In the genomic region with DNA sequence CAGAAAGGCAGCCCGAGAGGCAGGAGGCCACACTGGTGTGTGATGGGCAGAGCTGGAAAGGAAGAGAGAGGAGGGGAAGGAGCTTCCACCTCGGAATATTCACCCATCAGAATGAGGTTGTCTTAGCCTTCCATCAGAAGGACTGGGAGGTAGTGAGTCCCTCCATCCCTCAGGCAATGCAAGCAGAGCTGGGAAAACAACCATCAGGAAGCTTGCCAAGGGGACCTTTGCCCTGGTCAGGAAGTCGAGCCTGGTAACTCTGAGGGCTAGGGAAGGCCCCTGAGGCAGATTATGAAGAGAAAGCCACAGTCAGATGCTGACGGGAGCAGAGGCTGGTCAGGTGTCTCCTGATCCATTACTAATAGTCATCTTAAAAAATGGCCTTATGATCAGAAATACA, we compare ENCODE assay signal across 7 mouse cellular contexts. TPM values are rescaled to one million over a fixed set of nuclear protein-coding genes. Genes with fewer than 3 reads are reported as not detected.
DNase-seq lines count a peak whose midpoint lies in the region; ATAC-seq and TF ChIP-seq lines count a peak whose summit lies in the region.

No protein-coding gene starts in this region.

- H3ac ChIP-seq in myocyte (ENCODE audit: control insufficient read depth, insufficient read length), result no peak overlapping the region

- 25% methylated on average over 4 of the region's 4 CpGs for WGBS in lung, embryonic 14.5 days

- no peak for TF ChIP-seq CTCF in lung, embryonic 14.5 days (IDR thresholded peaks at IDR 0.05; ENCODE audit: low read depth)
- TF ChIP-seq CTCF in embryonic fibroblast, embryonic 13.5 days (IDR thresholded peaks at IDR 0.05; ENCODE audit: borderline replicate concordance, insufficient read depth, low read length), result no peak

- H3K27ac ChIP-seq in lung, embryonic 14.5 days (ENCODE audit: low read depth), result peak overlapping the region; percentile 51; the same call in 1 of the 2 replicates
- peak overlapping the region; percentile 43 for H3K27ac ChIP-seq in embryonic fibroblast, embryonic 13.5 days (ENCODE audit: insufficient read depth, low read length)

- no peaks in the 10 kb centered on the region for H3K9me3 ChIP-seq in lung, embryonic 14.5 days (ENCODE audit: low read depth, low read length)

- no peak for ATAC-seq in lung, embryonic 14.5 days (ENCODE audit: insufficient read depth)

- no peak for TF ChIP-seq POLR2A in embryonic fibroblast, embryonic 13.5 days (IDR thresholded peaks at IDR 0.05; ENCODE audit: low read depth, low read length)
- no peak for TF ChIP-seq POLR2A in myocyte (IDR thresholded peaks at IDR 0.05; ENCODE audit: insufficient read length, low read depth)

- no peaks in the 10 kb centered on the region for H3K27me3 ChIP-seq in lung, embryonic 14.5 days (ENCODE audit: insufficient read depth, low read length)
- H3K27me3 ChIP-seq in myocyte (ENCODE audit: control insufficient read depth, insufficient read depth, insufficient read length), result no peaks in the 10 kb centered on the region

- peaks cover 23% of the 10 kb centered on the region for H3K4me1 ChIP-seq in lung, embryonic 14.5 days (ENCODE audit: insufficient read depth)
- H3K4me1 ChIP-seq in embryonic fibroblast, embryonic 13.5 days (ENCODE audit: control insufficient read depth, insufficient read depth, low read length), result peaks cover 16% of the 10 kb centered on the region

- H3K9ac ChIP-seq in lung, embryonic 14.5 days, result 0 out of 2 replicates have a peak overlapping the region, but pooled peaks have one; percentile 6

- H3K4me3 ChIP-seq in lung, embryonic 14.5 days (ENCODE audit: low read depth, low read length), result no peak overlapping the region
- H3K4me3 ChIP-seq in embryonic fibroblast, embryonic 13.5 days (ENCODE audit: insufficient read depth, low read length), result no peak overlapping the region
- no peak overlapping the region for H3K4me3 ChIP-seq in myocyte

- peaks cover 37% of the 10 kb centered on the region for H3K79me2 ChIP-seq in myocyte (ENCODE audit: control insufficient read depth, insufficient read depth)

- H3K36me3 ChIP-seq in lung, embryonic 14.5 days (ENCODE audit: insufficient read depth), result peaks cover 21% of the 10 kb centered on the region; the same call in 1 of the 2 replicates
- H3K36me3 ChIP-seq in myocyte (ENCODE audit: control insufficient read depth, insufficient read depth), result peaks cover 32% of the 10 kb centered on the region

- DNase-seq in lung, embryonic 14.5 days, result peak; percentile 51
- no peak for DNase-seq in lung, postnatal 14 days
- DNase-seq in kidney, adult 8-10 months, result peak; percentile 38 to 42
- no peak for DNase-seq in B cell, adult 2 months
- no peak for DNase-seq in cerebellum, adult 9-11 months

- H3K4me2 ChIP-seq in lung, embryonic 14.5 days, result no peak overlapping the region
- H3K4me2 ChIP-seq in myocyte (ENCODE audit: low read depth), result no peak overlapping the region

TF ChIP-seq in myocyte, 11 proteins besides CTCF, POLR2A, EP300 and RAD21:
- no peak for TF ChIP-seq MYOD1 (IDR thresholded peaks at IDR 0.05; ENCODE audit: control insufficient read depth in 1 of 3, insufficient read length in 2 of 3, low read depth in 2 of 3)
- no peak for TF ChIP-seq MYOG (IDR thresholded peaks at IDR 0.05; ENCODE audit: control insufficient read depth in 1 of 3, insufficient read depth in 1 of 3, insufficient read length in 2 of 3, low read depth in 2 of 3)
- peak; percentile 25 for TF ChIP-seq POLR2AphosphoS2 (IDR thresholded peaks at IDR 0.05; ENCODE audit: insufficient read length, low read depth)
- TF ChIP-seq REST (IDR thresholded peaks at IDR 0.05; ENCODE audit: insufficient read depth, insufficient read length), result no peak
- no peak for TF ChIP-seq TCF3 (IDR thresholded peaks at IDR 0.05; ENCODE audit: insufficient read length, low read depth)
- no peak for TF ChIP-seq TCF12 (IDR thresholded peaks at IDR 0.05; ENCODE audit: insufficient read depth, poor library complexity, severe bottlenecking)
- TF ChIP-seq SRF (IDR thresholded peaks at IDR 0.05; ENCODE audit: control insufficient read depth, insufficient read length, low read depth), result no peak
TF ChIP-seq in myocyte: peak in this region for 1.

RNA-seq across cellular contexts. Expression of a gene that starts 31.7 kb away (rescaled TPM):
- 29.2 and 30.4 TPM in 2 replicates for polyA plus RNA-seq in lung, embryonic 14.5 days (2014; fragmentation: Nextera tagmentation; extraction: Ambion mirVana)
- 11.3 and 11.6 TPM in 2 replicates for polyA plus RNA-seq in embryonic fibroblast, embryonic 13.5 days (2011; ENCODE audit: insufficient read length, low read depth, missing spikeins)
- polyA plus RNA-seq in myocyte (2012; fragmentation: generic; extraction: Trizol), result 14.1 TPM

RNA-seq across cellular contexts. Expression of a gene that starts 43.1 kb away (rescaled TPM):
- 29.6 and 29.8 TPM in 2 replicates for polyA plus RNA-seq in lung, embryonic 14.5 days (2014; fragmentation: Nextera tagmentation; extraction: Ambion mirVana)
- 116 and 122 TPM in 2 replicates for polyA plus RNA-seq in embryonic fibroblast, embryonic 13.5 days (2011; ENCODE audit: insufficient read length, low read depth, missing spikeins)
- polyA plus RNA-seq in myocyte (2012; fragmentation: generic; extraction: Trizol), result 86.2 TPM

Comparison
In these comparisons a context has a peak if more than half of its experiments do, and no peak if none do; other contexts are left out.
1. DNase-seq: peak in lung, embryonic 14.5 days (single experiment) and kidney, adult 8-10 months (2 of 2); none in lung, postnatal 14 days (single experiment), B cell, adult 2 months (0 of 2) and cerebellum, adult 9-11 months (single experiment).